Mouse (Mus musculus) heart, adult 10 weeks (tissue): ENCODE data around the gene Slc34a3. TPM values are rescaled to one million over a fixed set of nuclear protein-coding genes. Genes with fewer than 3 reads are reported as not detected.

Source experiments
- polyA plus RNA-seq: library from polyadenylated mRNA; stranded (reverse); fragments of 350-450 nt; fragmentation: Illumina TruSeq; extraction: RNeasy Lipid Tissue Mini Kit (QIAGEN cat#74804); gene quantifications from one replicate; pipeline ENCODE4 v1.2.3, GENCODE M21; 2014; ENCODE audit warnings: low read depth, low replicate concordance

The Slc34a3 gene
- polyA plus RNA-seq = not detected

DNA sequence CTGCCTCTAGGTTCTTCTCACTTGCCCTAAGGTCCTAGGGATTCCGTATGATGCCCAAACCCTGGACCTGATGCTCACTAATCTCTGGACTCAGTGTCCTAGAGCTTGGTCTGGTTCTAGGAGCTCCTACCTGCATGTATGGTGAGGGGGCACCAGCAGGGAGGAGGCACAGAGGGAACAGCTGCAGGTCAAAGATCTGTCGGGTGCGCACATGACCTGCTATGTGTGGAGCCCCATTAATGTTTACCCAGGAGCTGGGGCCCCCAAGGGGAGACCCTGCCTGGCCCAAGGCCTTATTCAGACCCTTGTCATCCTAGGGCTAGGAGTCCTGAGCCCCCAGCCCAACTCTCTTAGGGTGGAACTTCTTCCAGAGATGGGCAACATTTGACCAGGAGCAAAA is at the start of gene Slc34a3:
Gene Slc34a3 (minus strand): TSS at position 315 of the 400 bp plus-strand sequence.

GRCm38 (mm10) chr2:25271827-25272511 is 37.8 kb upstream of the Slc34a3 start, which contains the start of the genes Ssna1 and Anapc2:
Gene Ssna1, minus strand, starts transcription at chr2:25272438.
Gene Anapc2, plus strand, starts transcription at chr2:25272478.

GRCm38 (mm10) chr2:25262291-25262767 is 28.2 kb upstream of the Slc34a3 start, which contains the start of gene Tprn:
Gene Tprn, plus strand, starts transcription at chr2:25262618.

DNA sequence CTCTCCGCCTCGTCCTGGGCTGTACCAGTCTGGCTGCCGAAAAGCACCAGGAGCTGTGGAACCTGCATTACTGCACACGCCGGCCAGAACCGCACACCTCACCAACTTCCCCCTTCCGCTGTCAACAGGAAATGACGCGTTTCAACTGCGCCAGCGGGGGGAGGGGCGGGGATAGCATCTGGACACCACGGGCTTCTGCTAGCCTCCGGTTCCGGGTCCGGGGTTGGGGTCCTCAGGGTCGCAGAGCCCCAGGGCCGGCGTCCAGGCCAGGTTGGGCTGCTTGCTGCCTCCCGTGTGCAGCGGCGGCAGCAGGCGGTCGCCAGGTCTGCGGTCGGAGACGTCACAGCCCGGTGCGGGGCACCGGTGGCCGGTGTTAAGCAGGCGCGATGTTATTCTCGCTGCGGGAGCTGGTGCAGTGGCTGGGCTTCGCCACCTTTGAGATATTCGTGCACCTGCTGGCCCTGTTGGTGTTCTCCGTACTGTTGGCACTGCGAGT is 21.2 kb upstream of the Slc34a3 start, which contains the start of gene Tmem203:
Gene Tmem203 (plus strand): TSS at position 156 of the 496 bp plus-strand sequence.

DNA sequence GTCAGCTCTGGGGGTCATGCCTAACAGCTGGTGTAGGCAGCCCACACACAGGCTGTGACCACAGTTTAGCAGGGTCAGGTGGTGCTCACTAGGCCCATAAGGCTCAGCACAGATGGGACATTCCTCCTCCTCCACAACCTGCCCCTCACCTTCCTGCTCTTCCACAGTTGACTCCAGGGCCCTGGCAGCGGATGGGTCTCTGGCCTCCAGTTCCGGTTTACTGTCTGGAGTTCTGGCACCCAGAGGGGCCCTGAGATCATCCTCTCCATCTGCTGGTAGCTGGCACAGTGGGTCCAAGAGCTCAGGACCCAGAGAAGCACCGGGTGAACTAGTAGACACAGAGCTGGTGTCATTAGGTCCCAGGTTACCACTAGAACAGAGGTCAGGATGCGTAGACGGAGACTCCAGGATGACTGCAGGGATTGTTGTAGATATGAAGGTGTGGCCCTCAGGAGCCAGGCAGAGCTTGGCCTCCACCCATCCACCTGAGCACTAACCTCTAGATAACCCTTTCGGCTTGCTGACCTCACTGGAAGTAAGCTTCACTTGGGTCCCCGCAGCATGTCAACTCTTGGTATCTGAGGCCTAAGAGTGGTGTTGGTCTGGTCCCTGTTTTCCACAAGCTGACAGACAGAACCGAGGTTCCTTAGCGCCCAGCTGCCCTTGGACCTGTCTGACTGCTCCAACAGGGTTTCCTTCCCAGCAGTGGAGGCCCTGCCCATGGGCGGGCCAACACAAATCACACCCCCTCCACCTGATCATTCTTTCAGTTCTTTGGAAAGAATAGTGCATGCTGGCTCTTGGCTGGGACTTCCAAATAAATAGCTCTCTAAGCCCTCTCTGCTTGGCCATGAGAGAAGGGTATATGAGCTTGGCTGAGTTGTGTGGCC is 12.3 kb upstream of the Slc34a3 start, which contains the start of gene AL732309.1:
Gene AL732309.1 (minus strand): TSS at position 681 of the 890 bp plus-strand sequence.

GRCm38 (mm10) chr2:25242101-25242506 is 7.9 kb upstream of the Slc34a3 start, which contains the start of the genes Rnf208 and Cysrt1:
Gene Rnf208, plus strand, starts transcription at chr2:25242255.
Gene Cysrt1, minus strand, starts transcription at chr2:25242452.

DNA sequence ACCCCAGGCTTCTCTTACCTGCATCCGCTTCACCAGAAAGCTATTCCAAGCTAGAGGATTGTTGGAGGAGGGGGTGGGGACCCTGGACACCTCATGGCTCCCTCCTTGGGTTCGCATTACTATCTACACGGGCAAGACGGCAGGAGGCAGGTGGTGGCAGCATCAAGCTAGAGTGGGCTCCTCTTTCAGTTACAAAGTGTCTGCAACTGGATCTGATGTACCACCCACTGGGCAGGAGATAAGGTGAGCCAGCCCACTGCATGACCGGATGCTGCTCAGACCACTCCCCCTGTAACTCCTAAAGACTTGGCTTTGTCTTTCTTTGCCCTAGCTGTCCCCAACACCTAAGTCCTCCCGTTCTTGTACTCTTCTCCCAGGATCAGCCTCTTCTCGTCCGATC is 2.5 kb upstream of the Slc34a3 start, which contains the start of gene Rnf224:
Gene Rnf224 (minus strand): TSS at position 174 of the 400 bp plus-strand sequence.

DNA sequence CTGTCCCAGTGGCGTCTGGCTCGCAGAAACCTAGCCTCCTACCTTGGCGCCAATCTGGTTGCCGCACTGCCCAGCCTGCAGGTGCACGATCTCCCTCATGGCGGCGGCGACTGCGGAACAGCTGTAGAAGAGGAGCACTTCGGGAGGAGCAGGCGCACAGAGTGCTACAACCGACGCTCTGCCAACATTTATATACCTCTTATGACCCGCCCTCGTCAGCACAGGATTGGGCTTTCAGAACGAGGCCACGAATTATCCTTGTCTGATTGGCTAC is 9.7 kb downstream of the Slc34a3 start, which contains the start of gene Tubb4b:
Gene Tubb4b (minus strand): TSS at position 211 of the 274 bp plus-strand sequence.

DNA sequence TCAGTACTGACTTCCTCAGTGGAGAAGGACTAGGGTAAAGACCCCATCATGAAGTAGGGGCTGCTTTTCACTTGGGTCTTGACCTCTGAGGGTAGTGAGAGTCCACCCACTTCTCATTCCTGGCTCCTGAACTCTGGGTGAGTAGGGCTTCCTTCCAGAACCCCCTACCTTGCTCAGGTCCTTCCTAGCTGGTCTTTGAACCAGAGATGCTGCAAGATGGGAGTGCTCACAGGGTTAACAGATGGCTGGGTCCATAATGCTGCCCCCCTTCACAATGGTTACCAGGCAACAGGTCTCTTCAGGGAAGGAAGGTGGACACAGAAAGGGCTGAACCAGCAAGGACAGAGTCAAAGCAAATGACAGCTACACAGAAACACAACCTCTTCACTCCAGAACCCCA is 15.7 kb downstream of the Slc34a3 start, which contains the start of gene Fam166a:
Gene Fam166a (plus strand): TSS at position 301 of the 400 bp plus-strand sequence.

GRCm38 (mm10) chr2:25214444-25214843 is 19.7 kb downstream of the Slc34a3 start, which contains the start of gene Stpg3:
Gene Stpg3, minus strand, starts transcription at chr2:25214637.

DNA sequence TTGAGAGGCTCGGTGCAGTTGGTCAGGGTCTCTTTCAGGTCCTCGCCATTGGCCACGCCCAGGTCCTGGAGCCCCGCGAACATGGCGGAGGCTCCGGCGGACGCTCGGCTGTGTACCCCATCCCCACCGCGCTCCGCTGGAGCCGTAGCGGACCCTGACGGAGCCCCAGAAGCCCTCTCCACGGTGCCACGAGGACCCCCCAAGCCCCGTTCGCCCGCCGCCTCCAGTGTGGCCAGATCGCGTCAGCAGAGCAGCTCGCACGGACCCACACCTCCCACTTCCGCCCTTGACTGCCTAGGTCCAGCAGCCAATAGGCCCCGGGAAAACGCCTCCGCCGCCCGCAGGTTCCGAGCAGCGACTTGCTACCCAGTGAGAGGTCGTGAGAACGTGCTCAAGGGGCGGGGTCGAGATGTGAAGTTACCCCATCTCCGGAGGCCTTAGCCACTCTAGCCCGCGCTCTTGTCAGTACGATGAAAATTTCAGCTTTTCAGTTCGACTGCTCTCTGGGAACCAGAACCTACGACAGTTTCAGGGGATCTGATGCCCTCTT is 23.0 kb downstream of the Slc34a3 start, which contains the start of gene Nelfb:
Gene Nelfb (minus strand): TSS at position 369 of the 550 bp plus-strand sequence.

DNA sequence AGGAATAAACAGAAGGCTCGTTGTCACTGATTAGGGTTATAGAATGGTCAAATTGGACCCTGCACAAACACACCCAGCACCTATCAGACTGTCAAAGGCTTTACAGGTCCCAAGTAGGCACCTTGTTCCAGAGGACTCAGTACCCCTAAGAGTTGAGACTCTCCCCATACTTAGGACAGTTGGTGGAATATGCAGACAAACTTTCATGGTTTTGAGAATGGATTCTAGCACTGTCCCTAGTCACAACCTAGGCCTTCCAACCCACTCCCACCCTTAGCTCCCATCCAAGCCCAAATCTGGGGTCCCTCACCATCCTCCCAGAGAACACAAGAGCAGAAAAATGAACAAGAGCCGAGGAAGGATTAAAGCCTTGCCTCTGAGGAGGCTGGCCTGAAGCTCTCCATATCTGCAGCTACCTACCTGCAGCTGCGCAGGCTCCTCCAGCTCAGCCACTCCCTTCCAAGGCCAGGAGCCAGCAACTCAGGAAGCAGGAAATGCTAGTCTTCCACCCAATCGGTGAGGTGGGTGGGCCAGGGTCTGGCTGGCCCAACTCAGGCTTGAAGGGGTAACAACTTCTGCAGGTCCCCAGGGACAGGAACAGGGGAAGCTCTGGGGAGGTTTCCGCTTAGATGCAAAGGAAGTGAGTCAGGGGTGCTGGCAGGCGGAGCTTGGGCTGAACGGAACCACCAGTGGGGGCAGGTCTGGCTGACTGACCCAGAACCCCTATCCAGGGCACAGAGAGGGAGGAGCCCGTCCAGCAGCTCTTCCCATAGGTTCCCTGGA is 37.8 kb downstream of the Slc34a3 start, which contains the start of gene Tor4a:
Gene Tor4a (minus strand): TSS at position 715 of the 783 bp plus-strand sequence.

DNA sequence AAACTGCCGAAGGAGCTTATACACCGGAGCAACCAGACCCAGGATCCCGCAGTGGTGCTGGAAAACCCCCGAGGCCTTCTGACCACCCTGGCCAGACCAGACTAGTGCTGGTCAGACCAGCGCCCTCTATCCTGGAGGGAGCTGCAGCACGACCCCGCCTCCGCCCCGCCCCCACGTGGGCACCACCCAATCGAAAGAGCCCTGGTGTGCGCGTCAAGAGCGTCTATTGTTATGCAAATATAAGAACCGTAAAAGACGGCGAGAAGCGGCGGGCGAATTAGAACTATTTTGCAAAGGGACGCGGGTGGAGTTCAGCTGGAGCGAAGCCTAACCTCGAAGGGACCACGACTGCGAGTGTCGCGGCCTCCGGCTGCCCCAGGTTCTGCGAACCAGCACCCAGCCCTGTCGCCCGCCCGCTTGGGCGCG is 53.7 kb downstream of the Slc34a3 start, which contains the start of gene Nrarp:
Gene Nrarp (plus strand): TSS at position 281 of the 426 bp plus-strand sequence.

Other genes with a start within 250 kb of the Slc34a3 start
- gene Nsmf, start 180.0 kb downstream of the Slc34a3 start, polyA plus RNA-seq = 27.4 TPM
- not detected for gene Entpd8, start 154.1 kb downstream of the Slc34a3 start, polyA plus RNA-seq
- gene Noxa1, start 139.2 kb downstream of the Slc34a3 start, polyA plus RNA-seq = not detected
- gene Nrarp, start 53.6 kb downstream of the Slc34a3 start, polyA plus RNA-seq = 9.5 TPM
- gene Tor4a, start 37.5 kb downstream of the Slc34a3 start, polyA plus RNA-seq = 4.8 TPM
- 34.5 TPM for gene Nelfb, start 22.9 kb downstream of the Slc34a3 start, polyA plus RNA-seq
- not detected for gene Stpg3, start 19.7 kb downstream of the Slc34a3 start, polyA plus RNA-seq
- not detected for gene Fam166a, start 15.6 kb downstream of the Slc34a3 start, polyA plus RNA-seq
- gene Tubb4b, start 9.7 kb downstream of the Slc34a3 start, polyA plus RNA-seq = 275 TPM
- gene Rnf224, start 2.4 kb upstream of the Slc34a3 start, polyA plus RNA-seq = not detected
- not detected for gene Rnf208, start 7.9 kb upstream of the Slc34a3 start, polyA plus RNA-seq
- not detected for gene Cysrt1, start 8.1 kb upstream of the Slc34a3 start, polyA plus RNA-seq
- 6.4 TPM for gene AL732309.1, start 12.5 kb upstream of the Slc34a3 start, polyA plus RNA-seq
- gene Tmem203, start 21.1 kb upstream of the Slc34a3 start, polyA plus RNA-seq = 9.8 TPM
- 3.3 TPM for gene Tprn, start 28.3 kb upstream of the Slc34a3 start, polyA plus RNA-seq
- 49.1 TPM for gene Ssna1, start 38.1 kb upstream of the Slc34a3 start, polyA plus RNA-seq
- gene Anapc2, start 38.1 kb upstream of the Slc34a3 start, polyA plus RNA-seq = 42.7 TPM
- gene Tmem210, start 53.8 kb upstream of the Slc34a3 start, polyA plus RNA-seq = not detected
- not detected for gene Lrrc26, start 55.6 kb upstream of the Slc34a3 start, polyA plus RNA-seq
- not detected for gene Grin1, start 84.8 kb upstream of the Slc34a3 start, polyA plus RNA-seq
- gene Man1b1, start 98.0 kb upstream of the Slc34a3 start, polyA plus RNA-seq = 21.4 TPM
- gene Dpp7, start 122.0 kb upstream of the Slc34a3 start, polyA plus RNA-seq = 6.7 TPM
- gene Uap1l1, start 131.3 kb upstream of the Slc34a3 start, polyA plus RNA-seq = 8.8 TPM
- not detected for gene Sapcd2, start 138.0 kb upstream of the Slc34a3 start, polyA plus RNA-seq
- 16.2 TPM for gene Entpd2, start 161.5 kb upstream of the Slc34a3 start, polyA plus RNA-seq
- 36.7 TPM for gene Npdc1, start 165.0 kb upstream of the Slc34a3 start, polyA plus RNA-seq
- not detected for gene Fut7, start 188.9 kb upstream of the Slc34a3 start, polyA plus RNA-seq
- gene Abca2, start 194.3 kb upstream of the Slc34a3 start, polyA plus RNA-seq = 33.3 TPM
- 1.3 TPM for gene Clic3, start 222.5 kb upstream of the Slc34a3 start, polyA plus RNA-seq
- 27.9 TPM for gene Paxx, start 226.7 kb upstream of the Slc34a3 start, polyA plus RNA-seq
- gene Ptgds, start 235.7 kb upstream of the Slc34a3 start, polyA plus RNA-seq = 1,706 TPM